Mouse (Mus musculus) embryonic stem cell, embryonic (primary cell): ENCODE results near the gene Aatk.

Experiments
- CTCF ChIA-PET, 4 experiments: fragments of 300-600 bp in 2 of 4; fragments of 350-600 bp in 2 of 4; sonication (Branson Sonifier 250); formaldehyde crosslinking; loops; one replicate each; lab custom pipeline; 2022; ENCODE audit warnings: inconsistent platforms in 2 of 4; lab: Charles Lee
- POLR2A ChIA-PET, 4 experiments: fragments of 300-600 bp in 2 of 4; fragments of 350-600 bp in 2 of 4; sonication (Branson Sonifier 250); formaldehyde crosslinking; loops; one replicate each; lab custom pipeline; 2022; ENCODE audit warnings: antibody characterized with exemption in 4 of 4, inconsistent platforms in 1 of 4; lab: Charles Lee

Gene Aatk

GRCm38 (mm10) chr11:120064668-120065040 is 17.7 kb upstream of the Aatk start:
- CTCF ChIA-PET, result interaction anchor here (0.5 to 3.0 kb wide), 93 partner anchors 8 to 813 kb away, joined by 3 to 37 read pairs (median 4); partner anchors contain the start of genes Aatk (in 3 of the 4), Cep131 (in 2 of the 4), Baiap2 (in 1 of the 4) and Endov (in 1 of the 4)
- POLR2A ChIA-PET, result interaction anchor here in 3 of 4 experiments (0.5 to 2.1 kb wide), 26 partner anchors 10 to 251 kb away, joined by 3 to 11 read pairs (median 4); partner anchors contain the start of genes Aatk (in 2 of the 3), Baiap2 (in 2 of the 3), Cep131 (in 1 of the 3) and Slc38a10 (in 1 of the 3)

- ChIA-PET CTCF (interaction anchor here in 2 of 4 experiments (0.6 to 3.0 kb wide), 5 partner anchors 15 to 296 kb away, joined by 3 to 28 read pairs (median 20); partner anchors contain the start of gene Aatk (in 1 of the 2)), POLR2A (interaction anchor here in 3 of 4 experiments (0.7 to 1.3 kb wide), 3 partner anchors 22 to 417 kb away, joined by 3 to 4 read pairs (median 3); partner anchors contain the start of gene Cep131 (in 1 of the 3))
These were observed 17.2 kb upstream of the Aatk start for GRCm38 (mm10) chr11:120064006-120064667.

- POLR2A ChIA-PET, result interaction anchor here in 1 of 4 experiments (1.7 kb wide), 1 partner anchor 14 kb away, joined by 4 read pairs; no protein-coding TSS in a partner anchor
- CTCF ChIA-PET, result interaction anchor here in 1 of 4 experiments (0.6 to 2.9 kb wide), 2 partner anchors 30 to 68 kb away, joined by 7 to 20 read pairs; no protein-coding TSS in a partner anchor
These were observed 16.4 kb upstream of the Aatk start for GRCm38 (mm10) chr11:120063326-120063725.

- ChIA-PET POLR2A (interaction anchor here in 3 of 4 experiments (0.5 to 1.3 kb wide), 8 partner anchors 10 to 119 kb away, joined by 3 to 4 read pairs (median 4); partner anchors contain the start of gene Baiap2 (in 2 of the 3)), CTCF (interaction anchor here in 1 of 4 experiments (0.5 to 0.8 kb wide), 2 partner anchors 49 to 246 kb away, joined by 3 read pairs; no protein-coding TSS in a partner anchor)
These were observed 13.7 kb upstream of the Aatk start for GRCm38 (mm10) chr11:120060634-120061033.

- POLR2A ChIA-PET, result no interaction called here
- CTCF ChIA-PET, result interaction anchor here in 2 of 4 experiments (0.9 to 2.3 kb wide), 2 partner anchors 9 to 11 kb away, joined by 3 to 11 read pairs; no protein-coding TSS in a partner anchor
These were observed 9.2 kb upstream of the Aatk start for GRCm38 (mm10) chr11:120055953-120056732.

GRCm38 (mm10) chr11:120053846-120054245 is 6.9 kb upstream of the Aatk start:
- ChIA-PET POLR2A (interaction anchor here in 2 of 4 experiments (1.2 to 1.4 kb wide), 3 partner anchors 11 to 29 kb away, joined by 3 to 6 read pairs (median 3); no protein-coding TSS in a partner anchor), CTCF (interaction anchor here in 3 of 4 experiments (1.0 to 1.6 kb wide), 5 partner anchors 11 to 14 kb away, joined by 3 to 8 read pairs (median 4); no protein-coding TSS in a partner anchor)

GRCm38 (mm10) chr11:120052274-120052673 is 5.3 kb upstream of the Aatk start:
- POLR2A ChIA-PET, result no interaction called here
- CTCF ChIA-PET, result no interaction called here

GRCm38 (mm10) chr11:120051124-120051811 is 4.3 kb upstream of the Aatk start:
- ChIA-PET POLR2A (interaction anchor here in 3 of 4 experiments (0.8 to 1.6 kb wide), 10 partner anchors 9 to 181 kb away, joined by 3 to 7 read pairs (median 4); partner anchors contain the start of gene Baiap2 (in 1 of the 3)), CTCF (interaction anchor here (0.6 to 5.8 kb wide), 9 partner anchors 7 to 846 kb away, joined by 3 to 29 read pairs (median 3); no protein-coding TSS in a partner anchor)

GRCm38 (mm10) chr11:120049067-120049466 is 2.1 kb upstream of the Aatk start:
- ChIA-PET CTCF (interaction anchor here in 3 of 4 experiments (0.9 to 5.8 kb wide), 7 partner anchors 11 to 140 kb away, joined by 3 to 29 read pairs (median 4); no protein-coding TSS in a partner anchor), POLR2A (interaction anchor here in 1 of 4 experiments (0.6 to 3.2 kb wide), 6 partner anchors 11 to 106 kb away, joined by 3 to 11 read pairs (median 6); partner anchors contain the start of genes Baiap2 and Slc38a10)

GRCm38 (mm10) chr11:120048252-120048556 is 1.2 kb upstream of the Aatk start:
- CTCF ChIA-PET, result interaction anchor here in 3 of 4 experiments (0.6 to 5.8 kb wide), 11 partner anchors 10 to 139 kb away, joined by 3 to 29 read pairs (median 3); partner anchors contain the start of gene Slc38a10 (in 1 of the 3)
- POLR2A ChIA-PET, result interaction anchor here in 3 of 4 experiments (0.6 to 3.2 kb wide), 8 partner anchors 11 to 1629 kb away, joined by 3 to 11 read pairs (median 4); partner anchors contain the start of gene Baiap2 (in 1 of the 3)

GRCm38 (mm10) chr11:120047531-120048251 is 724 bp upstream of the Aatk start:
- CTCF ChIA-PET, result interaction anchor here in 3 of 4 experiments (0.6 to 5.8 kb wide), 8 partner anchors 18 to 104 kb away, joined by 3 to 29 read pairs (median 4); partner anchors contain the start of gene Slc38a10 (in 1 of the 3)

GRCm38 (mm10) chr11:120045839-120046552 is 971 bp downstream of the Aatk start:
- ChIA-PET CTCF (interaction anchor here in 3 of 4 experiments (0.8 to 5.8 kb wide), 5 partner anchors 19 to 259 kb away, joined by 3 to 29 read pairs (median 3); no protein-coding TSS in a partner anchor), POLR2A (interaction anchor here in 3 of 4 experiments (0.7 to 1.5 kb wide), 9 partner anchors 9 to 143 kb away, joined by 3 to 6 read pairs (median 4); partner anchors contain the start of genes Baiap2 (in 2 of the 3) and Cep131 (in 1 of the 3))

More at GRCm38 (mm10) chr11:120047531-120048251, 724 bp upstream of the Aatk start:
- POLR2A ChIA-PET, result interaction anchor here (0.6 to 3.2 kb wide), 7 partner anchors 10 to 1628 kb away, joined by 3 to 11 read pairs (median 3); partner anchors contain the start of gene Baiap2 (in 1 of the 4)

- ChIA-PET POLR2A (interaction anchor here in 1 of 4 experiments (1.0 to 1.5 kb wide), 2 partner anchors 17 to 20 kb away, joined by 3 to 4 read pairs; no protein-coding TSS in a partner anchor), CTCF (interaction anchor here in 2 of 4 experiments (0.6 kb wide), 2 partner anchors 14 to 43 kb away, joined by 3 to 5 read pairs; no protein-coding TSS in a partner anchor)
These were observed 1.6 kb downstream of the Aatk start for GRCm38 (mm10) chr11:120045341-120045740.

GRCm38 (mm10) chr11:120042141-120042838 is 4.7 kb downstream of the Aatk start:
- ChIA-PET CTCF (interaction anchor here in 1 of 4 experiments (1.2 kb wide), 1 partner anchor 9 kb away, joined by 3 read pairs; no protein-coding TSS in a partner anchor), POLR2A (interaction anchor here in 3 of 4 experiments (0.6 to 1.2 kb wide), 8 partner anchors 9 to 152 kb away, joined by 3 to 8 read pairs (median 4); partner anchors contain the start of gene Slc38a10 (in 1 of the 3))
